Mouse (Mus musculus) spleen, postnatal 14 days (tissue): ENCODE results near the gene Gab2.
A peak's percentile ranks its signal among the peaks of the same experiment; 100 is the strongest.

Experiments
- DNase-seq, 2 experiments: peaks; one replicate each; pipeline ENCODE4 v3.0.0; 2021 to 2022; ENCODE audit warnings: low spot score in 2 of 2

Gab2 gene

GRCm38 (mm10) chr7:97081242-97081958, at the start of gene Gab2:
Gab2 (plus strand) TSS chr7:97081586.
- DNase-seq, result peak; percentile 25 to 47

- no peak for DNase-seq
These were observed 49.0 kb upstream of the Gab2 start for GRCm38 (mm10) chr7:97032412-97032811.

- no peak for DNase-seq
These were observed 41.7 kb upstream of the Gab2 start for GRCm38 (mm10) chr7:97039641-97040040.

DNA sequence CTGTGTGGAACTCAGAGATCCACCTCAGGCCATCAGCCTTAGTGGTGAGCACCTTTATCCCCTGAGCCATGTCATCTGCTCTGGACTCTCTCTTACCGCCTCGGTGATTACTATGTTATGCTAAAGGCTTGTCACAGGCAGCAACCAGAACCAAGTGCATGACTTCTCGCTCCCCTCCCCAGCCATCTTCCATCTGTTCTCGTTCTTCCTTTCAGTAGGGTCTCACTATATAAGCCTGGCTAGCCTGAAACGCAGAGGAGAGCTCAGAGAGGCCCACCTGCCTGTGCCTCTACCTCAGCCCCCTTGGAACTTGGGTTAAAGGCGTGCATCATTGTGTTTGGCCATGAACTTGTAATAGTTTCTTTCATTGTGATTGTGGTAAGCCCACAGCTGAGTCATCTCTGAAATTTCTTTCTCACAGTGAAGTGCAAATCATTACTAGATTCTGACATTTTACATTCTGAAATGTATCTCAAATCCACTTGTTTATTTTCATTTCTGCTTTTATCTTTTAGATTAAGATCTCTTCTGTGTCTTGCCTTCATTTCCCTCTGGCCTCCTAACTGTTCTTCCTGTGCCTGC, 39.4 kb upstream of the Gab2 start:
- DNase-seq, result no peak

DNA sequence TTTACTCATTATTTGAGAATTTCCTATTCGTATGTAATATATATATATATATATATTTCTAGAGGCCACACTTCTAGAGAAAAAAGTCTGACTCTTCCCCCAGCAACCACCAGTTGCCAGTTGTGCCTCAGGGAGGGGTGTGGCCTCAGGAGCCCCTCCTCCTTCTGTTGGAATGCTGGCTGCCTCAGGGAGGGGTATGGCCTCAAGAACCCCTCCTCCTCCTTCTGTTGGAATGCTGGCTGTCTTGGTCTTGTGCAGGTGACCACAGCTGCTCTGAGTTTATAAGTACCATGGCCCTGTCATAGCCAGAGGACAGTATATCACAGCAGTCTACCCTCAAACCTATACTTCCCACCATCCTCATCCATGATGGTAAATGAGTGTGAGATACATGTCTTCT, 38.4 kb upstream of the Gab2 start:
- DNase-seq, result no peak

- DNase-seq, result no peak
These were observed 20.4 kb upstream of the Gab2 start for GRCm38 (mm10) chr7:97060966-97061365.

DNA sequence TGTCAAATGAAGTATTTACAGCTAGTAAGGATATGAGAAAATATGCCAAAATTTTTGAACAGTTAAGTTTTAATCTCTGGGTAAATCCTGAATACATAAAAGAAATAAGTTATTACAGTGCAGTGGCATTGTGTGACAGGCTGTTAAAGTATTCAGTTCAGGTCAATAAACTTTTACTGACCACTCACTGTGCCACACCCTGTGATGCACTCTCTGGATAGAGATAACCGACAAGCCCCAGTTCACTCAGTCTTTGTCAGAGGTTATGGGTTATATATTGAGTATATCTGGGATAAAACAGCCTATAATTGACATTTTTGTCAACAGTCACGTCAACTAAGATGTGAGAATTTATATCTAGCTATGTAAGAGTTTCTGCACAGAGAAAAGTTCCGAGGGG, 9.9 kb upstream of the Gab2 start:
- DNase-seq, result no peak

GRCm38 (mm10) chr7:97072061-97072460, 9.3 kb upstream of the Gab2 start:
- DNase-seq, result no peak

- DNase-seq, result no peak
These were observed 6.4 kb upstream of the Gab2 start for GRCm38 (mm10) chr7:97074974-97075373.

DNA sequence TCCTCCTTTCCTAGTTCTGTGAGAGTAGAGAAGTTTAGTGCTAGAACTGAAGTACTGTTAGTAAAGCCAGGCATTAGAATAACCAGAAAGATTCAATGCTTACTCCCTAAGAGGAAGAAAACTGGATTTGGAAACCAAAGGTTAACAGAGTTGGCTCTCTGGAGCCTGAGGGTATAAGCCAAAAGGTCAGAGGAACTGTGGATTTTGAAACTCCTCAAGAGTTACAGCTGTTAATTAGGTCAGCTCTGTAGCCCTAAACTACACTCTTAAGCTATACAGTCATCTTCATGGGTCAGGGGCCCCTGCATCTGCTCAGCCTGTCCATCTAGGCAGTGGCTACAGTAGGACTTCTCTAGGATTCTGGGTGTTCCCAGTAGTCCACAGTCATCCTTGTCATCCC, 4.4 kb upstream of the Gab2 start:
- no peak for DNase-seq

- DNase-seq, result no peak
These were observed 2.7 kb upstream of the Gab2 start for GRCm38 (mm10) chr7:97078685-97079084.

DNA sequence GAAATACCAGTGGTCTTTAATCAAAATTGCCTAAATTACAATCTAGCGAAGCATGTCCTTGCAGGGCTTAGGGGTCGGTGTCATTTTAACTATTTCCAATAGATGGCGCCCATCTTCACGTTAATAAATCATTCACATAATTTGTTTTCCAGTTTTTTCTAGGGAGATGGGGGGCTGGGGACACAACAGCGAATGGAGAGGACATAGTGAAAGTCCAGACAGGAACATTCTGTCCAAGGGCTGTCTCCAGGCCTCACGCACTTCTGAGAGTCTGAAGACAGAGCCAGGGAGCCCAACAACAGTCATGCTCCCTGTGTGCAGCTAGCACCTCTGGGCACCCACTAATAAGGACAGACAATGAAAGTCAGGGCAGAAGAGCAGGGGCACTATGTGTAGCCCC, 2.2 kb upstream of the Gab2 start:
- no peak for DNase-seq

- no peak for DNase-seq
These were observed 1.6 kb upstream of the Gab2 start for GRCm38 (mm10) chr7:97079651-97080365.

- DNase-seq, result no peak
These were observed 655 bp upstream of the Gab2 start for GRCm38 (mm10) chr7:97080621-97081241.

DNA sequence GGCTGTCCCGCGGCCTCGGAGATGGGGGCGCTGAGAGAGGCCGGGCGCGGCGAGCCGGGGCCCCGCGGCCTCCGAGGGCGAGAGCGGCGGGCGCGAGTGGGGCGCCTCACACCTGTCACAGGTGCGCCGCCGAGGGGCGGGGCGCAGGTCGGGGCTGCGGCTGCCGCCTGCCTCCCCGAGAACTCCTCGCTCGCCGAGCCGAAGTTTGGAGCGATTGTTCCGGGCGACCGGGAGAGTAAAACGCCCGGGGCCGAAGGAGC, 503 bp downstream of the Gab2 start:
- DNase-seq, result no peak

DNA sequence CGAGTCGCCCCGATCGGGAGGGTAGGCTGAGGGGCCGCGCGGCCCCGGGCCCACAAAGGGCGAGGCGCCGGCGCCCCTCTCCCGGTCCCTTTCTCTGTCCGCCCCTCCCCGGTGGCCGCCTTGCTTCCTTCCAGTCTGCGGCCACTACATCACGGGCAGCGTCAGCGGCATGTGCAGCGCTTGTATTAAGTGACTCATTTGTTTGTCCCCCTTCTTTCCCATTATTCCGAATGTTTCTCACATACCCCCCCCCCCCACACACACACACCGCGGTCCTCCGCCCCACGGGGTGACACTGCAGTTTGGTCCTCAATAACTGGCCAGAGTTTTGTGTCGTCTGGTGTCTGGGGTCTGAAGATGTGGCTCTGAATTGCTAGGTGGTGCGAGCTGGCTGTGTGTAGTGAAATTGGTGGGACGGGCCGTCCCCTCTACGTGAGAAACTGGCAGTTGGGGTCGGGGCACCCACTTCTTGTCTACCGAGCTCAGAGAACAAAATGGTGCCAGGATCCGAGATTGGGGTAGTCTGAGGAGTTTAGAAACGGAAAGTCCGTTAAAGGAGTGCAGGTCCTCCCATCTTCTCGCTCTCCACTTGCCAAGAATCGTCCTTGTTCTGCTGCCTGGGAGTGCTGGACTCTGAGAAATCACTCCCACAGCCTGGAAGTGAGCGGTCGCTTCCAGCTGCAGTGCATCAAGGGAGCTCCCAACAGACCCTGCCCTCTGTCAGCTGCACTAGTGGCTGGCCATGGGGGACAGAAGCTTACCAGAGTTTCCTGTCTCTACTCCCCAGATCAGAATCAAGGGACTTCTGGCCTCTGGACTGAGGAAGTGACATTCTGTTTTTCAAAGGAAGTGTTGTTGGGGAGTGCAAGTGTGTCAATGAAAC, 1.1 kb downstream of the Gab2 start:
- DNase-seq, result peak in 1 of 2 experiments; percentile 3

DNA sequence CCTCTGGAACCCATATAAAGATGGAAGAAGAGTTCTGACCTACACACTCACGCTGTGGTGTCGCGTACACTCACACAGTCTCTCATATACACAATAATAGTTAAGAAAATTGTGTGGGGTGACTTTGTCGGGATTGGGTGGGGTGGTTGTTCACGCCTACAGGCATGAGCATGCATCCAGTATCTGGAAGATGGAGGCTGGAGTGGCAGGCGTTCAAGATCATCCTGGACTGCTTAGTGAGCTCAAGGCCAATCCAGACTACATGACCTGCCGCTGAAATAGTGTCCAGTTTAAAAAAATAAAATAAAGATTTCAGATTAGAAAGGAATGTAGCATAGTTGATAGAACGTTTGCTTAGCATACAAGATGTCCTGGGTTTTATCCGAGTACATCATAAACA, 2.2 kb downstream of the Gab2 start:
- DNase-seq, result no peak

DNA sequence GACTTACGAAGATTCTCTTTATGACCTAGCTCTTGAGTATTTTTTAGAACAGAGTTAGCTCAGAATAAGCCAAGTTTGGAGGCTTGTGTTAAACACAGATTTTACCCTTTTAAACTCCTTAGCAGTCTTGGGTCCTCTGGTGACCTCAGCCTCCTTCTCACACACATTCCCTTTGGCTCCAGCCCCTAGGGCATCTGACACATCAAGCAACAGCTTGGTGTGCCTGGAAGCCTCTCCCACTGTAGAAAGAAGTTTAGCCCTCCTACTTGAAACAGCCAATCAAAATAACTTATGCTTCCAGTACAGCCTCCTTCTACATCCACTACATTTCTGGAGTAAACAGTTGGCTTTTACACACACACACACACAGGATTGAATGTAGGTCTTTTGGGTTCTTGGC, 2.8 kb downstream of the Gab2 start:
- DNase-seq, result no peak

- DNase-seq, result no peak
These were observed 3.9 kb downstream of the Gab2 start for GRCm38 (mm10) chr7:97085291-97085690.

GRCm38 (mm10) chr7:97094241-97094640, 12.9 kb downstream of the Gab2 start:
- DNase-seq, result no peak

DNA sequence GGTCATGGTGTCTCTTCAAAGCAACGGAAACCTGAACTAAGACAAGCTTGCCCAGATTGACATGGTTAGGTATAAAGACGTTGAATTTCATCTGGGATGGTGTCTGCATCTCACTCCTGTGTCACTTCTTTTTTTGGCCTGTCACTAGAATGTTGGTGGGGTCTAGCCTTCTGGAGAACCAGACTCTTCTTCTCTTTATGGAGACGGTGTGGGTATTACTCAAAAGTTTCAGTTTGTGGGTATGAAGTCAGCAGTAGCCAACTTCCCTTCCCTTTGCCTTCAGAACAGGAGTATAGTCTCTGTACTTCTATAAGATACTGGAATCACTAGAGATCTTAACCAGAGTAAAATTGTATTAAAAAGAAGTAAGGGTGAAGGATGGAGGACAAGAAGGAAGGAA, 26.7 kb downstream of the Gab2 start:
- DNase-seq, result no peak

DNA sequence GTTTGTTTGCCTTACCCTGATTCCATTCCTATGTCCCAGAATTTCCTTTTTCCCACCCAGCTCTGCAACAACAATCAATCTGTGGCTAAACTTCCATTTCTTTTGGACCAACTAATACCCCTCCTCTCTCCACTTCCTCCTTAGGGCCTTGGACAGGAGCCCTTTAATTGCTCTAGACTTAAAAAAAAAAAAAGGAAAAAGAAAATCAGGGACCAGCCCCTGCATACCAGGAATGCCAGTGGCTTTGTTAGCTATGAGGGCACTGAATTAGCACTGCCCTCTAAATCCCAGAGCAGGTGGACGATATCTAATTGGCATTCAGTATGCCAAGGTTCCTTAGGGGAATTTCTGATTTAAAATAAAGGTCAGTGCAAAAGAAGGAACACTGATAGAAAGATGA, 47.6 kb downstream of the Gab2 start:
- DNase-seq, result no peak
